Mouse (Mus musculus) kidney, postnatal 0 days (tissue): ENCODE results near the gene Aoah. TPM values are rescaled to one million over a fixed set of nuclear protein-coding genes. Genes with fewer than 3 reads are reported as not detected.

Experiments used
- ATAC-seq: fragments of 200-750 bp; cut with Nextera tagmentation; replicated peaks from 2 replicates; pipeline ENCODE4 v1.8.0; 2017; ENCODE audit warnings: low read depth, moderate number of reproducible peaks, moderate TSS enrichment, moderate library complexity; ENCODE audit not compliant: low FRiP score
- DNase-seq: peaks from one replicate; pipeline ENCODE4 v3.0.0-alpha.2; 2016; ENCODE audit warnings: low spot score
- H3K27ac ChIP-seq: fragments of 300-500 bp; sonication (generic); 2 replicates; pipeline ENCODE4 v1.5.1; 2014; ENCODE audit warnings: mild to moderate bottlenecking
- H3K27me3 ChIP-seq: fragments of 300-500 bp; sonication (generic); 2 replicates; pipeline ENCODE4 v1.6.1; 2014; ENCODE audit warnings: low read length, mixed read lengths; ENCODE audit not compliant: insufficient read depth
- H3K36me3 ChIP-seq: fragments of 300-500 bp; sonication (generic); 2 replicates; pipeline ENCODE4 v1.6.1; 2014; ENCODE audit warnings: low read length, mixed read lengths; ENCODE audit not compliant: insufficient read depth
- H3K4me1 ChIP-seq: fragments of 300-500 bp; sonication (generic); replicated peaks from 2 replicates; pipeline ENCODE4 v1.6.1; 2014; ENCODE audit warnings: antibody characterized with exemption, low read length, mixed read lengths; ENCODE audit not compliant: insufficient read depth
- H3K4me2 ChIP-seq: fragments of 300-500 bp; sonication (generic); 2 replicates; pipeline ENCODE4 v1.6.1; 2014; ENCODE audit warnings: mild to moderate bottlenecking, low read length, moderate library complexity, mixed read lengths
- H3K4me3 ChIP-seq: fragments of 300-500 bp; sonication (generic); replicated peaks from 2 replicates; pipeline ENCODE4 v1.5.1; 2014; ENCODE audit warnings: low read depth, low read length
- H3K9ac ChIP-seq: fragments of 300-500 bp; sonication (generic); 2 replicates; pipeline ENCODE4 v1.6.1; 2014; ENCODE audit warnings: low read depth, low read length
- H3K9me3 ChIP-seq: fragments of 300-500 bp; sonication (generic); replicated peaks from 2 replicates; pipeline ENCODE4 v1.6.1; 2016; ENCODE audit warnings: low read length, inconsistent platforms, mixed read lengths
- CTCF ChIP-seq: IDR thresholded peaks from 2 replicates; pipeline ENCODE4 v1.5.1; 2016; ENCODE audit warnings: antibody characterized with exemption, low read depth, mild to moderate bottlenecking, moderate library complexity
- WGBS: fragments of 180-500 bp; shearing (Covaris S2); extraction: QIAGEN DNeasy Blood & Tissue Kit; methylation state at CpG from one replicate; pipeline ENCODE4 v1.1.7; 2014; 5-methylcytosine and 5-hydroxymethylcytosine counted together
- polyA plus RNA-seq: library from polyadenylated mRNA; unstranded; fragments of >200 nt; fragmentation: Nextera tagmentation; extraction: Ambion mirVana; gene quantifications from 2 replicates; pipeline ENCODE4 v1.2.1, GENCODE M21; 2015

Gene Aoah
- polyA plus RNA-seq, result 4.2 and 5.1 TPM in 2 replicates

DNA sequence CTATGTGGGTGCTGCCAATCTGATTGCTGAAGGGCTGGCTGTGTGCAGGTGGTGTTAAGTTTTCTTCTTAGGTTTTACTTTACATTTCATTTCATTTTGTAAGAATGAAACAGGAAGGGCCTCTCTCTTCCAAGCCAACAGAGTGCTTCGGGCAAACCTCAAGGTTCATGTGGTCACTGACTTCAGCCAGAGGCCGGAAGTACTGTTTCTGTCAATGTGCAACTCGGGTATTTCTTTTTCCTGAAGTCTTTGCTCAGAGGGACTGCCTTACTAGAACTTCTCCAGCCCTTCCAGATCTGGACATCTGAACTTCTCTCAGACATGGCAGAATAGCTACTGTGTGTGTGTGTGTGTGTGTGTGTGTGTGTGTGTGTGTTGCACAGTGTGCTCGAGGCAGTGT is at the start of gene Aoah:
Gene Aoah, plus strand, starts transcription at position 213 of the 400 bp plus-strand sequence.
- WGBS, result 48% methylated on average over 4 of the region's 4 CpGs
- peak; percentile 62; the same call in 1 of the 2 replicates for ATAC-seq
- peak; percentile 40 for DNase-seq
- no peaks in the 10 kb centered on the region for H3K27me3 ChIP-seq
- H3K9me3 ChIP-seq, result no peaks in the 10 kb centered on the region
- no peaks in the 10 kb centered on the region for H3K4me1 ChIP-seq
- H3K9ac ChIP-seq, result no peak within 1 kb of the TSS
- H3K4me2 ChIP-seq, result no peak within 1 kb of the TSS
- no peaks in the 10 kb centered on the region for H3K36me3 ChIP-seq
- TF ChIP-seq CTCF, result no peak
- no peak within 1 kb of the TSS for H3K27ac ChIP-seq
- no peak within 1 kb of the TSS for H3K4me3 ChIP-seq

DNA sequence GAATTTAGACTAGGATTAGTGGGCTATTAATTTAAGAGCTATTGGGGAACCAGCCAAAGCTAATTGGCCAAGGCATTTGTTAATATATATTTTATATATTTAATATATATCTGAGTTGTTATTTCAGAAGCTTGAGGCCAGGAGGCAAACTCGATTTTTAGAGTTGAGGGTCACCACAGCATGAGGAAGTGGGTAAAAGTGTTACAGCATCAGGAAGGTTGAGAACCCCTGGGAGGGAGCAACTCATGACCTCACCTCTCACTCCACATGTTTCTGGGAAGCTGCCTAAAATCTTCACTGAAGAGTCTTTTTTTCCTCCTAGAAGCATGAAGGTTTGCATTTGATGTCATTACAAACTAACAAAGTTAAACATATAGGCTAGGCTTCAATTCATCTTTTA is 39.1 kb upstream of the Aoah start:
- Histone ChIP-seq H3K36me3 (no peaks in the 10 kb centered on the region), H3K27me3 (no peaks in the 10 kb centered on the region), H3K9me3 (no peaks in the 10 kb centered on the region), H3K4me3 (no peak overlapping the region), H3K27ac (no peak overlapping the region), H3K4me2 (no peak overlapping the region), H3K9ac (no peak overlapping the region), H3K4me1 (no peaks in the 10 kb centered on the region)
- DNase-seq (no peak), ATAC-seq (no peak)
- no peak for TF ChIP-seq CTCF
- 71% methylated on average over 1 of the region's 1 CpGs for WGBS

DNA sequence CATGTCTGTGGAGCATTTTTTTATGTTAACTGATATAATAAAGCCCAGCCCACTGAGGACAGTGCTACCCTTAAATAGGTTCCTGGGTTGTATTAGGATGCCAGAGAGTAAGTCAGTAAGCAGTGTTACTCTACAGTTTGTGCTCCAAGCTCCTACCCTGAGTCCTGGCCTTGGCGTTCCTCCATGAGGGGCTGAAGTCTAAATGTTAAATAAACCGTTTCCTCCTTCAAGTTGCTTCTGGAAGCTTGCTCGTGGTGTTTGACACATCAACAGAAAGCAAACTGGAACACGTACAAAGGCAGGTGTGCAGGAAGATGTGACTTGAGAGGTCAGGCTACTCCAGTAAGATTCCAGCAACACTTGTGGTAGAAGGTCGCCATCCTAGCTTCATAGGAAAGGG is 10.3 kb upstream of the Aoah start:
- 66% methylated on average over 5 of the region's 5 CpGs for WGBS
- DNase-seq, result no peak
- H3K27ac ChIP-seq, result no peak overlapping the region
- TF ChIP-seq CTCF, result no peak
- no peak overlapping the region for H3K9ac ChIP-seq
- H3K4me3 ChIP-seq, result no peak overlapping the region
- ATAC-seq, result no peak
- no peaks in the 10 kb centered on the region for H3K9me3 ChIP-seq
- no peaks in the 10 kb centered on the region for H3K4me1 ChIP-seq
- no peaks in the 10 kb centered on the region for H3K36me3 ChIP-seq
- H3K4me2 ChIP-seq, result no peak overlapping the region
- no peaks in the 10 kb centered on the region for H3K27me3 ChIP-seq

DNA sequence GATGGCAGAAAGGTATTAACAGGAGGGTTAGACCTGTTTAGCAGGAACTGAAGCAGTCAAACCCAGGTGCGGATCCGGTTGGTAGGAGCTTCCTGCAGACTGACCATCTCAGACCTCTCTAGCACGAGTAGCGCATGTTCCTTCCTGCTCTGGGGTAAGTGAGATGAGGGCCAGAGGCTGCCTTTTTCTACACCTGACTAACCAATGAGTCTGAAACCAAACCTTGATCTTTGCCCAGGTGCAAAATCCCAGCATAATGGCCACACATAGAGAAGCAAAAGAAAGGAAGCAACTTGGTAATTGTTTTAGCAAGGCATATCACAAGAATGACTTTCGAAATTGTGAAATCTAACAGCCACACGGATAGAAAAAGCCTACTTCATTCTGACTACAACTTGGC is 9.9 kb upstream of the Aoah start:
- 83% methylated on average over 6 of the region's 6 CpGs for WGBS
- H3K4me2 ChIP-seq, result no peak overlapping the region
- H3K4me1 ChIP-seq, result no peaks in the 10 kb centered on the region
- H3K36me3 ChIP-seq, result no peaks in the 10 kb centered on the region
- ATAC-seq (no peak), DNase-seq (no peak)
- no peaks in the 10 kb centered on the region for H3K27me3 ChIP-seq
- TF ChIP-seq CTCF, result no peak
- no peak overlapping the region for H3K4me3 ChIP-seq
- no peak overlapping the region for H3K9ac ChIP-seq
- no peaks in the 10 kb centered on the region for H3K9me3 ChIP-seq
- H3K27ac ChIP-seq, result no peak overlapping the region

DNA sequence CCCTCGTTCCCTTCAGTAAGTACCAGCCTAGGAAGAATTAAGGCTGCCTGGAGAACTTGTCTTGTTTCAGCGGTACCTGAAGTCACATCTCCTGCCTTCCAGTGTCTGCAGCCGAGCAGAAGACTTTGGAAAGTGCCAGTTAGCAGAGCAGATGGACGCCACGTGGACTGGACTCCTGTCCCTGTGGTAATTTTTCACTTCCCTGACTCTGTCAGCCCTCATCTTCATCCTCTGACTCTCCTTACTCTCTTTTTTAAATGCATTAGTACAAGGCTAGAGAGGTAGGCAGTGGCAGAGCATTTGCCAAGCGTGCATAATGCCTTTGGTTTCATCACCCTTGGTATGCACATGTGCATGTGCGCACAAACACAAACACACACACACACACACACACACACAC is 8.0 kb upstream of the Aoah start:
- no peak for TF ChIP-seq CTCF
- H3K36me3 ChIP-seq, result no peaks in the 10 kb centered on the region
- no peak overlapping the region for H3K9ac ChIP-seq
- no peak for ATAC-seq
- 86% methylated on average over 7 of the region's 7 CpGs for WGBS
- H3K27me3 ChIP-seq, result no peaks in the 10 kb centered on the region
- H3K4me2 ChIP-seq, result no peak overlapping the region
- H3K9me3 ChIP-seq, result no peaks in the 10 kb centered on the region
- H3K4me1 ChIP-seq, result no peaks in the 10 kb centered on the region
- DNase-seq, result no peak
- no peak overlapping the region for H3K4me3 ChIP-seq
- H3K27ac ChIP-seq, result no peak overlapping the region

DNA sequence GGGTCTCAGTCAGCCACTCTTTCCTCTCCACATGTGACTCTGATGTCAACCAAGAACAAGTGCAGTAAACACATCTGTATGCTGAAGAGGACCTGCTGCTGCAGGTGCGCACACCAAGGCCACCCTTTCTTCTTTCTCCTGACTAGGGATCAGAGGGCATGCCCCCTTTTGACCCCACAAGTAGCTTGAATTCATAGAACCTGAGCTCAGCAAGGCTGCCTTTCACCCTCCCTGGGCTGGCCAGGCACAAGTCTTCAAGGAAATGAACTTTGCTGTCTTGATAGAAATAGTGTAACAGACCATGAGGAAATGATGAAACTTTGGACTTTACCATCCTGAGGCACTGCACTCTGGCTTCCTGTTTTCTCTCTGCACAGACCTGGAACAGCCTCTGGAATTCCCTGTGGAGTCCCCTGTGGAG is 7.1 kb upstream of the Aoah start:
- no peak overlapping the region for H3K4me3 ChIP-seq
- H3K27me3 ChIP-seq, result no peaks in the 10 kb centered on the region
- no peaks in the 10 kb centered on the region for H3K4me1 ChIP-seq
- ATAC-seq (peak; percentile 82), DNase-seq (peak; percentile 35)
- H3K27ac ChIP-seq, result no peak overlapping the region
- no peak overlapping the region for H3K4me2 ChIP-seq
- no peak for TF ChIP-seq CTCF
- 70% methylated on average over 1 of the region's 1 CpGs for WGBS
- no peak overlapping the region for H3K9ac ChIP-seq
- no peaks in the 10 kb centered on the region for H3K36me3 ChIP-seq
- H3K9me3 ChIP-seq, result no peaks in the 10 kb centered on the region

DNA sequence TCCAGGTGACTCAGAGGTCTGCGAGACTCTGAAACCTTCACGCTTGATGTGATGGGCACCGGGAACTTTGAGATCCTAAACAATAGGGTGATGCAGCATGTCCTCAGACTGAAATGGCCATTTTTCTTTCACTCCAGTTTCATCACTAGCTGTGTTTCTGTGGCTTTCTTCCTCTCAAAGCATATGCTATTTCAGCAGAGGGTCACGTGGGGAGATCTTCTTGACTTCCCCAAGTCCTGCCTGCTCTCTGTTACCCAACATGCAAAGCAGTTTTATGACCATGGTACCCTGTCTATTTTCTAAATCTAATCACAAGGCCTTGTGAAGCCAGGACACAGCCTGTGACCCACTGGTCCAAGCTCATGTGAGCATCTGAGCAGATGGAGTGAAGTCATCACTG is 6.0 kb upstream of the Aoah start:
- no peak overlapping the region for H3K27ac ChIP-seq
- 73% methylated on average over 4 of the region's 4 CpGs for WGBS
- H3K36me3 ChIP-seq, result no peaks in the 10 kb centered on the region
- H3K27me3 ChIP-seq, result no peaks in the 10 kb centered on the region
- no peak overlapping the region for H3K9ac ChIP-seq
- no peaks in the 10 kb centered on the region for H3K9me3 ChIP-seq
- no peak overlapping the region for H3K4me3 ChIP-seq
- DNase-seq, result no peak
- TF ChIP-seq CTCF, result no peak
- no peaks in the 10 kb centered on the region for H3K4me1 ChIP-seq
- no peak overlapping the region for H3K4me2 ChIP-seq
- ATAC-seq, result no peak
